Mouse (Mus musculus) forelimb bud, embryonic 11.5 days (tissue): Measurements from ENCODE around the gene Dnal1.
"Not testable (repeated sequence)": the region's sequence is repeated elsewhere in the genome, so short reads cannot be mapped to it uniquely, and the experiment has no call there.

Experiments used
- DNase-seq: peaks from one replicate; pipeline ENCODE4 v3.0.0-alpha.2; 2012; ENCODE audit warnings: low read depth, low spot score

Dnal1 gene

GRCm38 (mm10) chr12:84114153-84114994 is at the start of gene Dnal1:
Dnal1 (plus strand) TSS chr12:84114366.
- peak; percentile 92 for DNase-seq

- no peak for DNase-seq
These were observed 49.5 kb upstream of the Dnal1 start for GRCm38 (mm10) chr12:84064621-84065020.

GRCm38 (mm10) chr12:84067752-84068151 is 46.4 kb upstream of the Dnal1 start:
- no peak for DNase-seq

GRCm38 (mm10) chr12:84068296-84068695 is 45.9 kb upstream of the Dnal1 start:
- DNase-seq: no peak

- DNase-seq: no peak
These were observed 45.2 kb upstream of the Dnal1 start, which contains the start of gene Acot5 for GRCm38 (mm10) chr12:84068986-84069385. Acot5 (plus strand) TSS chr12:84069325.

GRCm38 (mm10) chr12:84069582-84069981 is 44.6 kb upstream of the Dnal1 start:
- DNase-seq: not testable (repeated sequence)

- no peak for DNase-seq
These were observed 42.5 kb upstream of the Dnal1 start for GRCm38 (mm10) chr12:84071696-84072095.

GRCm38 (mm10) chr12:84077371-84077990 is 36.7 kb upstream of the Dnal1 start:
- no peak for DNase-seq

GRCm38 (mm10) chr12:84083842-84084241 is 30.3 kb upstream of the Dnal1 start:
- no peak for DNase-seq

GRCm38 (mm10) chr12:84084581-84084980 is 29.6 kb upstream of the Dnal1 start:
- no peak for DNase-seq

GRCm38 (mm10) chr12:84094666-84095065 is 19.5 kb upstream of the Dnal1 start:
- not testable (repeated sequence) for DNase-seq

- DNase-seq: no peak
These were observed 14.6 kb upstream of the Dnal1 start for GRCm38 (mm10) chr12:84099605-84100004.

- no peak for DNase-seq
These were observed 14.1 kb upstream of the Dnal1 start for GRCm38 (mm10) chr12:84100071-84100470.

- peak; percentile 18 for DNase-seq
These were observed 13.3 kb upstream of the Dnal1 start, which contains the start of gene Acot6 for GRCm38 (mm10) chr12:84100604-84101492. Acot6 (plus strand) TSS chr12:84100654.

GRCm38 (mm10) chr12:84101493-84101845 is 12.7 kb upstream of the Dnal1 start:
- no peak for DNase-seq

- DNase-seq: no peak
These were observed 7.2 kb upstream of the Dnal1 start for GRCm38 (mm10) chr12:84107012-84107411.

GRCm38 (mm10) chr12:84107692-84108091 is 6.5 kb upstream of the Dnal1 start:
- DNase-seq: no peak

GRCm38 (mm10) chr12:84109924-84110323 is 4.2 kb upstream of the Dnal1 start:
- DNase-seq: no peak

GRCm38 (mm10) chr12:84110814-84111213 is 3.4 kb upstream of the Dnal1 start:
- no peak for DNase-seq

- peak; percentile 5 for DNase-seq
These were observed 490 bp upstream of the Dnal1 start for GRCm38 (mm10) chr12:84113676-84114075.

GRCm38 (mm10) chr12:84119584-84119983 is 5.4 kb downstream of the Dnal1 start:
- DNase-seq: no peak

GRCm38 (mm10) chr12:84125892-84126291 is 11.7 kb downstream of the Dnal1 start:
- no peak for DNase-seq
